Mouse (Mus musculus): Measurements from ENCODE around the gene Crtc3.

The Crtc3 gene

DNA sequence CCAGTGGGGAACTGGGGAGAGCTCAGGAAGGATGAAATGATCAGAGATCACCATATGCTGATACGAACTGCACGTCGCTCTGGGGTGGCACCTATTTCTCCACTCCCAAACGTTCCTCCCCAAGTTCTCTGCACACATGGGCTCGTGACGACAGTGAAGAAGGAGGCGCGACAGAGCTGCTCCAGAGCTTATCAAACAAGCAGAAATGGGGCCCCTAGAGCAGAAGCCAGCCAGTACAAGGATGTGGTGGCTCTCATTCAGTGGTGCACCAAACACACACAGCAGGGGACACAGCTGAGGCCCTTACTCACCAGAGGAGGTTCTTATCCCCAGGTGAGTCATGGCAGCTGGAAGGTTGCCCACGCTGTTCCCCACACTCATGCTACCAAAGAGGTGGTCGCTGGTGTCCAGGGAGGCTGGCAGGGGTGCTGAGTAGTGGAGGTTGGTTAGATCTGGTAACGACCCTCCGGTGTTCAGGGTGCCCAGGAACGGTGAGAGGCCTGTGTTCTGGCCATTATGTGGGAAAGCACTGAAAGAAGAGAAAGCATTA, 90.2 kb downstream of the Crtc3 start:
- no peak for DNase-seq (ENCODE audit: low spot score)

DNA sequence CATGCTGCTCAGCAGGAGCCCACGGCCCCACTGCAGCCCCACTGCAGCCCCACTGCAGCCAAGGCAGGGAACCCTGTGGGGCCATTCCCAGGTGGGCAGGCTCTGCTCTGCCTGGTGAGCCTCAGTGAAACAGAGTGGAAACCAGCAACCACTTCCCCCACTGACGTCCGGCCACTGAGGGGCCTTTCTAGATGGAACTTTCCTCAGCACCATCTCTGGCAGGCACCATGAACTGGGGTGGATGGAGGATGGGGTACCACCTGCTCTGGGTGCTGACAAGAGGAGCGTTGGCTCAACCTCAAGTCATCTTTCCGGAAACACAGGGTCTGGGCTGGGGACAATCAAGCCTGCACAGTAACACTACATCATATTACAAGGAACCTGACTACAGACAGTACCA, 90.8 kb downstream of the Crtc3 start:
- DNase-seq (ENCODE audit: low spot score): no peak

- DNase-seq (ENCODE audit: low spot score): no peak
Measured at GRCm38 (mm10) chr7:80589054-80589746, 99.5 kb downstream of the Crtc3 start.

DNA sequence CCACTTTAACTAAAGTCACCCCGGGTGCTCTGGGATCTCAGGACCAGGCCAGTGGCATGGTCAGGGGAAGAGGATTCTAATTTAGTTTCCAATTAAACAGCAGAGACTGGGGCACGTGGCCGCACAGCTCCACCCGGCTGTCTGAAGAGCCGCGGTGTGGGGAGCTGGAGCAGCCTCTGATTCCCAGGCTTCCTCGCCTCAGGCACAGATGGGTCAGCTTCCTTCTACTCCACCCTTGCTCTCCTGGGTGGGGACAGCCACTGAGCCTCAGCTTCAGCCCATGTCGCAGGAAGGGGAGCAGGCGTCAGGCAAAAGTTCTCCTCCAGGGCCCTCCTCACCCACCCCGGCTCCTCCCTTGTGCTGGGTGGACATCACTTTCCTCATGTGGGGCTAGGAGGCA, 101.0 kb downstream of the Crtc3 start:
- DNase-seq (ENCODE audit: low spot score): no peak

GRCm38 (mm10) chr7:80586681-80587660, 101.7 kb downstream of the Crtc3 start:
- DNase-seq (ENCODE audit: low spot score): no peak

GRCm38 (mm10) chr7:80586161-80586560, 102.5 kb downstream of the Crtc3 start:
- no peak for DNase-seq (ENCODE audit: low spot score)

GRCm38 (mm10) chr7:80585380-80585779, 103.3 kb downstream of the Crtc3 start:
- DNase-seq (ENCODE audit: low spot score): no peak

GRCm38 (mm10) chr7:80583981-80584380, 104.7 kb downstream of the Crtc3 start:
- peak; percentile 26 for DNase-seq (ENCODE audit: low spot score)

DNA sequence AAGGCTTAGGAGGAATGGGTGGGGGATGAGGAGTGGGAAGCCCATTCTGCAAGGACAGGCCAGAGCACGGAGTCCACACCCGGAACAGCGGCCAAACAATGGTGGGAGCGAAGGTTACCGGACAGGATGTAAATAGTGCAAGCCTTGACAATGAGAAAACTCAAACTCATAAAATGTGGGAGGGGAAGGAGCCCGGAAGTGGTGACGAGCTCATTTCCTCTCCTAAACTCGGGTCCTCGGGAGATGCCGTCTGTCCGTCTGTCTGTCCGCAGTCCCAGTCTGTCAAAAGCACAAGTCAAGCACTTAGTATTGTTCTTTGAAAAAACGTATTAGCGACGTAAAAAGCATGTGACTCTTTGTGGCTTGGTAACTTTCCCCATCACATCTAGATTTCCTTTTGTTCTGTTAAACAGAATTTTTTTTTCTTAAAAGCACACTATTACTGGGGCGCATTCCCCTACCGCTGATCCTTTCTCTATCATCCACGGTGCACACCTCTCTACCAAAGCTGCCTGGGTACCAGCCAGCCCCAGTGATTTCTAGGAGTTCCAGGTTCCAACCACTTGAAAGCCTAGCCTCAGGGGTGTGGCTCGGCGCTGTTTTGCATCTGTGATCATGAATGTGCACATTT, 105.7 kb downstream of the Crtc3 start:
- DNase-seq (ENCODE audit: low spot score): no peak

- no peak for DNase-seq (ENCODE audit: low spot score)
Measured at GRCm38 (mm10) chr7:80580368-80580767, 108.3 kb downstream of the Crtc3 start.

- no peak for DNase-seq (ENCODE audit: low spot score)
Measured at GRCm38 (mm10) chr7:80577417-80577980, 111.2 kb downstream of the Crtc3 start.

- no peak for DNase-seq (ENCODE audit: low spot score)
Measured at GRCm38 (mm10) chr7:80576626-80577025, 112.1 kb downstream of the Crtc3 start.

DNA sequence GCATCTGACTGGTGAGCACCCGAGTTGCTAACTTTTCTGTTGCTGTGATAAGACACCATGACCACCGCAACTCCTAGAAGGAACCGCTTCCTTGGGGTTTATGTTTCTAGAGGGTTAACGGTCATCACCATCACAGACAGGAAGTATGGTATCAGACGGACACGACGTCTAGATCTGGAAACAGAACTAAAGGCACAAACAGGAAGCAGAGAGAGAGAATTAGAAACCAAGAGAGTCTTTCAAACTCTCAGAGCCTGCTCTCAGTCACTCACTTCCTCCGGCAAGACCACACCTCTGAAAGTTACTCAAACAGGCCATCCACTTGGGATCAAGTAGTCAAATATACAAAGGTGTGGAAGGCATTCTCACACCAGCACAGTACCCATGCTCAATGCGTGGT, 112.9 kb downstream of the Crtc3 start:
- no peak for DNase-seq (ENCODE audit: low spot score)

DNA sequence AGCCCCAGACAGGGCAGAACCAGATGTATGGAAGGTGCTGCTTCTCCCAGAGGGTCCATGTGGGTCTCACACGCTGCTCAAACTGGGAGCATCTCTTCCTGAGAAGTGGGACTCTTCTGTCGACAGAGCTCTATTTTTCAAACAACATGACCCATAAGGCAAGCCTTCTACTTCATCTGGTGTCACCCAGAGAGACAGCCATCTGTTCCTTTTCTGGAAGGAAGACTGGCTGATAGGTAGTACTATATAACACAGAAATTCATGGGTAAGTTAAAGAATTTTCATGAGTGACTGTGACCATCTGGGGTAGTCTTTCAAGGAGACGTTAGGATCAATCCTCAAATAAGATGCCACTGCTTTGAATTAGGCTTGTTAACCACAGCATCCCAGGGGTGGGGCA, 115.6 kb downstream of the Crtc3 start:
- no peak for DNase-seq (ENCODE audit: low spot score)

DNA sequence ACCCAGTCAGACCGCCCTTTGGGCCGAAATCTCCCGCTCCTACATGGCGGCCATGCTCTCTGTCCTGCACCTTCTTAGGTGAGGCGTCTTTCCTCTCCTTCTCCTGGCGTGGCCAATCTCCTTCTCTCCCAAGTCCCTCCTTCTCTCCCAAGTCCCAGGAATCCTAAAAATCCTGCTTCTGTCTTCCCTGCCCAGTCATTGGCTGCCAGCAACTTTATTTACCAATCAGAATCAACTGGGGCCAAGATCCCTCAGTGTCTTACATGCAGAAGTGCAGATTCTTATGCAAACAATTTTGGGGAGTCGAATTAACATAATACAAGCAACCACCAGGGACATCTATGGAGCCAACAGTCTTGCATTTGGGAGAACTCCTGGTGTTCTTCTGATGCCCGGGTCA, 120.7 kb downstream of the Crtc3 start:
- no peak for DNase-seq (ENCODE audit: low spot score)

DNA sequence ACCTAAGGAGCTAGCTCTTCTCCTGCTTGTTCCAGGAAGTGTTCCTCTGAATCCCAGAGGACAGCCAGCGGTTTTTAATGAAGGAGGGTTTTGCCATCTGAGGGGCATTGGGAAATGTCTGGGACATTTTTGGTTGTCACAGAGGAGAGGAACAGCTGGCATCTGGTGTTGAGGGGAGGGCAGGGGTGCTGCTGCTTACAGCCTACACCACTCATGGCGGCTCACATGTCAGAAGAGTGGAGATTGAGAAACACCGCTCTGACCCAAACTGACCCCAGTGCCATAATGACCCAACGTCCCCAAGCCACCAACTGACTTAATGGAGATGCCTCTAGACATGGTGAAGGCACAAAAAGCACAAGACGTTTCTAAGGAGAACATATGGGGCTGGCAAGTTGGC, 126.7 kb downstream of the Crtc3 start:
- no peak for DNase-seq (ENCODE audit: low spot score)

DNA sequence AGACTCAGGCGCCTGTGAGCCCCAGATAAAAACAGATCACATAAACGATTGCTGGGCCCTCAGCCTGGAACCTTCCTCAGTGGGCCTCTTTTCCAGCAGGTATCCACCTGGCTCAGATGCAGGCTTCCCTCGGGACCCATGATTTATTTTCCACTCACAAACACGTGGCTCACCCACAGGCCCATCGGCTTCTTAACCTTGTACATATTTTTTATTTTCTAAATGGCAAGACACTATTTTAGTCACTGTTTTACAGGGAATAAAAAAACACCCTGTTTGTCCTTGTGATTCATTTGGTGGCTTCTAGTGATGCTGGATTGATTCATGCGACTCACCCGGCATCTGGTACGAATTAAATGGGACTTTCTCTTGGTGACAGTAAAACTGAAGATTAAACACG, 127.4 kb downstream of the Crtc3 start:
- no peak for DNase-seq (ENCODE audit: low spot score)

DNA sequence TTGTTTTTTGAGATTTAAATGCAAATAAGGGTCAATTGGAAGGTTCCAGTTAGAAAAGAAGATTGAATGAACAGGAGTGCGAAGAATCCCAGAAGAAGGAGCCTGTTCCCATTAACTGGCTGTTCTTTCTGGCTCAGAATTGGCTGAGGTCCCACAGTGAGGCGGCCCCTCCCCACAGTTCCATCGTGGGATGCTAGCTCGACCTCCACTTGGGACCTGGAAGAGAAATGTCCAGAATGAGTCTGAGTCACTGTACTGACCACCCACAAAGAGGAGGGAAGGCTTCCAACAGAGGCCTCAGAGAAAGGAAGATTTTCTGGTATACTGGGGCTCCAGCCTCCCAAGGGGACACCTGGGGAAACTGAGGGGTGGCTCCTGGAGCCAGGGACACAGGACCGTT, 130.1 kb downstream of the Crtc3 start:
- no peak for DNase-seq (ENCODE audit: low spot score)

- no peak for DNase-seq (ENCODE audit: low spot score)
Measured at GRCm38 (mm10) chr7:80558101-80558500, 130.6 kb downstream of the Crtc3 start.

DNA sequence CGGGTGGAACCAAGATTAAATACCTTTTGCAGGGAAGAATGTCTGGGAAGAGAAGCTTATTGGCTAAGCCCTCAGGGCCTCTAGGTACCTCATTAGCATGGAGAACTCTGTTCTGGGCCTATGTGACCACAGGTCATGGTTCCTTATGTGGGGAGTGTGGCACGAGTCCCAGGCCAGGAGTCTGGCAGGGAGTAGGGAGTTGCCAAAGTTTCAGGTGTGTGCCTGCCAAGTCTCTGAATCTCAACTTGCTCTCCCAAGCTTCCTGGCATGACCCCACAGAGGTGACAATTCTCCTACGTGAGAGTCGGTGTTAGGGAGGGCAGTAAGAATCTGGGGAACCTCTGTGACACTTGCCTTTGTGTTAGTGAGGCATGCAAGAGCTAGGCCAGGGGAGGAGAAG, 131.5 kb downstream of the Crtc3 start:
- no peak for DNase-seq (ENCODE audit: low spot score)

DNA sequence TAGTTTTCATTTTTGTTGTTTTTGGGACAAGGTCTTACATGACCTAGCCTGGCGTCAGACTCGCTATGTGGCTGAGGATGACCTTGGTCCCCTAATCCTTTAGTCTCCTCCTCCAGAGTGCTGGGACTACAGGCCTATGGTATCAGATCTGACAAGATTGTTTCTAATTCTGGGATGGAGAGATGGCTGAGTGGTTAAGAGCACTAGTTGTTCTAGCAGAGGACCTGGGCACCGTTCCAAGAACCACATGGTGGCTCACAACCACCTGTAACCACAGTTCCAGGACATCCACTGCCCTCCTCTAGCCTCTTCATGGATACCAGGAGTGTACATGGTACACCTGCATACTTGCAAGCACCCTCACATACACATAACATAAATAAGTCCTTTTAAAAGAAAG, 132.5 kb downstream of the Crtc3 start:
- DNase-seq (ENCODE audit: low spot score): no peak

GRCm38 (mm10) chr7:80555146-80555545, 133.5 kb downstream of the Crtc3 start:
- DNase-seq (ENCODE audit: low spot score): no peak

Data from c-Kit-positive CD71-positive TER-119-positive erythroid progenitor cells, embryonic 14.5 days (primary cell).